Mouse (Mus musculus) embryo, embryonic 10 days (tissue): ENCODE measurements at regions not wholly inside any gene's neighbourhood (a gene's known extent, or its start where the extent isn't known, plus 50 kb on each side); places are given as distances from the start of the nearest gene placed in this dataset.
"Not testable (repeated sequence)": the region's sequence is repeated elsewhere in the genome, so short reads cannot be mapped to it uniquely, and the experiment has no call there.

ENCODE experiments used
- DNase-seq: peaks from one replicate; pipeline ENCODE4 v3.0.0-alpha.2; 2015; ENCODE audit warnings: low spot score

DNA sequence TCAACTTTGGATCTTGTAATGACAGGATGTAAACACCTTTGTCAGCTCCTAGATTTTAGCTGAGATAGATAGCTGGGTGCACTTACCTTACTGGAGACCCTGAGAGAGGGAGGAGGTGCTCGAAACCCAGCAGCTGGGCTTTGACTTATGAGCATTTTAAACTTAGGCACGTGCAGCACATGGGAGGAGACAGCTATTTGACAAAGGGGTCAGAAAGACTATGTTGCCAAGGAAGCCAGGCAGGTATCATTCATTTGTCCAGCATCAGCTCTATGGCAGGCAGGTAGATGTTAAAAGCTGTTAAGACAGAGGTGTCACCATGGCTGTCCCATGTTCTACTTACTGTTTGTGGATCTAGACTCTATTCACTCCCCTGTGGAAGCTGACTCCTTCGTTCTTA is 120.0 kb upstream of the Tet2 start:
- no peak for DNase-seq

DNA sequence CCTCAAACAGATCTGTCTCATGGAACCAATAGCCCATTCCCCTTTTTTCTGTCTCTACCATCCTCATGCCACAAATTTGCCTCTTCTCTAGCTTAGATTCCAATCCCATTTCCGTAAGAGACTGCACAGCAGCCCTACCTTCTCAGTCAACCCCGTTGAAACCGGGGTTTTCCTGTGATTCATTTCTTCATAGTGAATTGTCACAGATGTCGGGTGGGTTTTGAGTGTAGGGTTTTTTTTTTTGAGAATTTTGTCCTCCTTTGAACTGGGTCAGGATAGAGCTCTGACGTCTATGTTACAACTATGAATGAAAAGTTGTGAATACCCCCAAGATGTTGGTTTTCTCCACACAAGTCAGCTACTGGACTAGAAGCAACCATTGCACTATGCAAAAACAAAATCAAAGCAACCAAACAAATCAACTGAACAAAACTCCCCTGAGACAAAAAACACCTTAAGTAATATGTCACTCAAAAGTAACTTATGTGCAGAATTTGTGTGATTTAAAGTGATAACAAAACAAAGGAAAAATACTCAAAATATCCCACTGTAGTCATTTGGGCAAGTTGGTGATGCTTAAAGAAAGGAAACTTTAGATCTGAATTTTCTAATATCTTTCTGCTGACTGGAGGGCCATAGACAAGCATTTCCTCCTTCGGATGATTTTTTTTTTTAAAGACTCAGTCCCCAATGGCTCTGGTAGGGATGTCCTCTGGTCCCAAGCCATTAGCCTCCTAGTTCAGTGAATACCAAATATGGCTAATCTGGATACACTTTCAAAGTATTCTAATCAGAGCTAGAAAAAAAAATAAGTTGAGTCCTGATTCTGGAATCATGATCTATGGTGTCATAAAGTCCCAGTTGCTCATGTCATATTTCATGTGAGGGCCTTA is 120.7 kb upstream of the Tet2 start:
- no peak for DNase-seq

DNA sequence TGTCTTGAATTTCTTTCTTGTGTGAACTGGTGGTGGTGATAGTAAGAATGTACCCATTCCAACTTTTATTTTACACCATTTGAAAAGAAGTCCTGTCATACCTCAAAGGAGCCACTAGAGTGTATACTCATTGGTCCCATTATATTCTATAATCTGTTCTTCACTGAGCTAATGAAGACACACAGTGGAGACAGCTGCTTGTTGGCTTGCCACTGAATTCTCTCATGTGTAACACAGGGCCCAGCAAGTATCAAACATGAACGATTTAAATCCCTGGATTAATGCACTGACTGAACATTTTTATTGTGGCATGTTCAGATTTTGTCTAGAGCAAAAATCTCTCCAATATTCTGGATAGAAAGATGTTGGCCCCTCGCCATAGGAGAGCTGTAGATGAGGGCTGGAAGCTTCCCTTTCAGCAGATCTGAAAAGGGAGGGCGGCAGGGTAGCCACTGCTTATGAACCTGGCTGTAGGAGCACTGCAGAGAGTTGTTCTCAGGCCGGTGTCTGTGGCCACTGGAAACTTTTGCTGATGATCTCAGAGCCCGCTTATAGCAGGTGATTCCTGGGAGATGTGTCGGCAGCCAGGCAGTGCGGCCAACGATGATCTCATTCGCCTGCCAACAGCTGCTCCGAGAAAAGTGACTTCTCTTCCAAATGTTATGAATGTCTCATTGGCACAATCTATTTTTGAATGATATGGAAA is 128.0 kb upstream of the Tet2 start:
- no peak for DNase-seq

DNA sequence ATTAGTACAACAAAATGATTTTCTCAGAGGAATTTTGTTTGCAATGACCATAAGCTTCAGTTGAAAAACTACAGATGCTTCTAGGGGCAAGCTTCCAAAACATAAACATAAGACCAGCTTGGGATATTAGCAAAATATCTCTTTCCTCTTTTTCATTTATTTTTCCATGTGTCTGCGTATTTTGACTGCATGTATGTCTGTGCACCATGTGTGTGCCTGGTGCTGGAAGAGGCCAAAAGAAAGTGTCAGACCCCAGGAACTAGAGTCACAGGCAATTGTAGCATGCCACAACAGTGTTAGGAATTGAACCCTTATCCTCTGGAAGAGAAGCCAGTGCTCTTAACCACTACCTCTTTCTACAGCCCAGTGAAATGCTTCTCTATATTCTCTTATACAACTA is 133.0 kb upstream of the Tet2 start:
- DNase-seq: no peak

DNA sequence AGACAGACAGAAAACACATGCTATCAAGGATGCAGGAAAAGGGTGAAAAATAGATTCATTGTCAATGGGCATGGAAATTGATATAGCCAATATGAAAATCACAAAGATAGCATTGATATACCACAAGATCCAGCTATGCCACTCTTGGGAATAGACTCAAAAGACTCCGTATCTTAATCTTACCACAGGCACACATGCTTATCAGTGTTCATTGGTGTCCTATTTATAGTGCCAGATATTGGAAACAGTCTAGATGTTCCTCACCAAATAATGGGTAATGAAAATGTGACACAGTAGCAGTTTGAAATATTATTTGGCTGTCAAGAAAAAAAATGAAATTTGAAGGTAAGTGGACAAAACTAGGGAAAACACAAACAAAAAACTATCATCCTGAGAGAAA is 135.0 kb upstream of the Tet2 start:
- no peak for DNase-seq

DNA sequence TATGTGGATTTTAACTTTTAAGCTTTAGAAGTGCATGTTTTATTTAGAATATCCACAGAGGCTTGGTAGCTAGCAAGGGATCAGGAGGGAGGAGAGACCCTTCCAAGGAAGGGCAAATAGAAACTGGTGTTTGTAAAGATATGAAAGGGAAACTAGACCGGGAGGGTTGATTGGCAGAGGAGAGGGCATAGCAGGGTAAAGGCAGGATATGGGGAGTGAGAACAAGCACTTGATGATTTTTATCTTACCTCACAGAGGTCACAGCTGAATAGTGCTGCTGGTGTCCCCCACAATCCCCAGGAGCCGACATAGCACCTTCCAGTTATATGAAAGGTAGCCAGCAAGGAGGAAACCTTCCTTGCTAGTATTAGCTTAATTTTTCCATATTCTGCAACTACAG is 135.4 kb upstream of the Tet2 start:
- no peak for DNase-seq

DNA sequence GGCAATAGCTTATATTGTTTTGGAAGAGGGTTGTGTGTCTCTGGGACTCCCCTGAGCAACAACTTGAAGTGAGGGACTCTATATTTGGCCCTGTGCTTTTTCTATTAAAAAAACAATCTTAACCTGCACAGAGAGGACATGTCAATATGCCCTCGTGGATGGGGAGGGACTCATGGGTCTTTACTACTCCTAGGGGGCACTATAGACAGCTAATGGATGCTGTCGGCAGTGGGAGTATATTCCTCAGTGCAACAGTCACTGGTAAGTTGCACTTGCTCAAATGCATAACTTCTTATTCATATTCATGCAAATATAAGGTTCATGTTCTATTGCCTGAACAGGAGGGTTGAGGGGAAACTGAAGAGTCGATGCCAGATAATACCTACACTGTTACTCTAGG is 135.9 kb upstream of the Tet2 start:
- DNase-seq: no peak

DNA sequence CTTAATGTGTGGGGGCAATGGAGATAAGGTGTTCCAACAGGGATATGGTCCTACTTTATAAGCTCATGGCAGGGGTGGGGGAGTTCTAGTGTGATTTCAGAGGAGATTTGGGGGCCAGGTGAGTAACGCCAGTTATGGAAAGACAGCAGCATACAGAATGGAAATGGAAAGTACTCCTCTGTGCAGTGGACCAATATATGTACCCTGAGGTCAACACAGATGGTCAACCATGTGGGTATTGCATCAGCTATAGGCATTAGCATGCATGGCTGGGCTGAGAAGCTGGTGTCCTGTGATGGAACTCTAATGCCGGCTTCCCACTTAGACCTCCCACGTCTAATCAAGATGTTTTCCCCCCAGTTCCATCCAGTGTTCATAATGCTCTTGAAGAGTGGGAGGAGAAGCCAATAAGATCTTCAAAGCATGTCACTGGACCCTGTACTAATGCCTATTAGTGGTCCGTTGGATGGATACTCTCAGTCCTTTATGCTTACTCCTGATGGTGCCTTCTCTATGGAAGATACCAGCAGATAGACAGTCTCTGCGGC is 139.3 kb upstream of the Tet2 start:
- DNase-seq: no peak

DNA sequence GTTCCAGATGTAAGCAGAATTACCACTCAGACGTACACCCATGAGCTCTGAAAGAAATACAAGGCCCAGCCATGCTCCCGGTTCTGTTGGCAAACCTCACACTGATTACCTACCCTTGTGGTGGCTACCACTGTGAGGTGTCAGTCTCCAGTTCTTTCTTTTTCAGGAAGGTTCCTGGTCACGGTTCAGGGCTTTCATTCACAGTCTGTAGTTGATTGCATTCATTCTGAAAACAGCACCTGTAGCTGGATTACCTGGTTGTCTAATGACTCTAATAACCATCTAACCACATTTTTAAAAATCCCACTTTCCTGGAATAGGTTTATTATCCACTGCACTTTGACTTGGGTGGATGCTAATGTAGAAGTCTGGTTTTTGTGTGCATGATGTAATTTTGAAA is 139.8 kb upstream of the Tet2 start:
- no peak for DNase-seq

DNA sequence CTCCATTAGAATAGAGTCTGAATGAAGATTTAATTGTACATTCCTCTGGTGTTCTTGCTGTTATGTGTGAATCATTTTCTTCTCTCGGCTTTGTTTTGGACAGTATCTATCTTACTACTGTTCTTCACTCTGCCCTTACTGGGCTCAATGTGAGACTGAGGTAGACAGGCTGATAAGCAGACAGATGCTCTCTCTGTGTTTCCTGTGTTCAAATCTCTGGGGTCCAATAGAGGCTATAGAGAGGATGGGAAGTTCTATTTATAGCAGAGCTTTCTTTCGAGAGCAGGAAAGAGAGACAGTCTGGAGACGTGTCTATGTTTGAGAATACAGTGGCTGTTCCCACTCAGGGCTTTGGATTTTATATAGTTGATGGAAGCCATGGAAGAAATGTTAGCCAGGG is 140.5 kb upstream of the Tet2 start:
- DNase-seq: no peak

DNA sequence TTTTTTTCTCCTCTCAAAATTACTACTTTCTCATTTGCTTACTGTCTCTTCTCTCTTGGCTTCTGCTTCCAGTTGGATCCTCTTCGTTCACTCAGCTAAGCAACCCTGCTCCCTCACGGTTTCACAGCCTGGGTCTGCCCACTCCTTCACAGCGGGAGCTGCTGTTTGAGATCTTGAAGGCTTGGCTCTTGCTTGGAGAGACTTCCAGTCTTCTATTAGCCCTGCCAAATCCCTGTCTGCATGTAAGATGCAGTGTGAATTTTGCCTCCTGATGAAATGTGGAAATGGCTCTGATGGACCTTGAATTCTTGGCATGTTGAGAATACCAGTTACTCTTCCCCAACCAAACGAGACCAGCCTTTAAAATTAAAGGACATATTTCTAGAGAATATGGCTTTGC is 149.1 kb upstream of the Tet2 start:
- no peak for DNase-seq

DNA sequence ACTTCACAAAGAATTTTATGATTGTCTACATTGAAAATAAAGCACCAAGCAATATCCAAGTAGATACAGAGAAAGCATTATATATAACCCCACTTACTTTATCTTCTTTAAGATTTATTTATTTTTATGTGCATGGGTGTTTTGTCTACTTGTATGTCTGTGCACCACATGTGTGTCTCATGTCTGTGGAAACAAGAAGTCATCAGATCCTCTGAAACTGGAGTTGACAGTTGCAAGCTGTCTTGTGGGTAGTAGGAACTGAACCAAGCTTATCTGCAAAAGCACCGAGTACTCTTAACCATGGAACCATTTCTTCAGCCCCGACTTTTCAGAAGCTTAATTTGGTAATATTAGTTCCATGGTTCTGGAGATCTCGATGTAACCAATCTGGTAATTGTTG is 151.2 kb upstream of the Tet2 start:
- DNase-seq: no peak

DNA sequence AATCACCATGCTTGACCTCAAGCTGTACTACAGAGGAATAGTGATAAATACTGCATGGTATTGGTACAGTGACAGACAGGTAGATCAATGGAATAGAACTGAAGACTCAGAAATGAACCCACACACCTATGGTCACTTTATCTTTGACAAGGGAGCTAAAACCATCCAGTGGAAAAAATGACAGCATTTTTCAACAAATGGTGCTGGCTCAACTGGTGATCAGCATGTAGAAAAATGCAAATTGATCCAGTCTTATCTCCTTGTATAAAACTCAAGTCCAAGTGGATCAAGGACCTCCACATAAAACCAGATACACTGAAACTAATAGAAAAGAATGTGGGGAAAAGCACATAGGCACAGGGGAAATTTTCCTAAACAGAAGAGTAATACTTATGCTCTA is 159.9 kb upstream of the Tet2 start:
- not testable (repeated sequence) for DNase-seq

DNA sequence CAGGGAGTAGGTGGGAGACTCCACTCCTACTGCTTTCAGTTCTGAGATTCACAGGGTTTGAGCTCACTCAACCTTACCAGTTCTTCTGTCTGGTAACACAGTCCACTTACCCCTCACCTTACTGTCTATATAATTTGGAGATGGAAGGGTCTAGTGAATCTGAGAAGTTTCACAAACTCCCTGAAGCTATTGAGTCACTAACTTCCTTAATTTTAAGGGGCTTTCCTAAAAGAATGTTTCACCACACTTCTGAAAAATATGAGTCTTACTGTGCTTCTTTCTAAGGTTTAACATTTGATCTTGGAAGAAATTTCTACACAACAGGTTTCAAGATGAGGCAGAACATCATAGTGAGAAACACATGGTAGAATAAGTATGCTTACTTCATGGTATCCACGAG is 166.6 kb upstream of the Tet2 start:
- no peak for DNase-seq

DNA sequence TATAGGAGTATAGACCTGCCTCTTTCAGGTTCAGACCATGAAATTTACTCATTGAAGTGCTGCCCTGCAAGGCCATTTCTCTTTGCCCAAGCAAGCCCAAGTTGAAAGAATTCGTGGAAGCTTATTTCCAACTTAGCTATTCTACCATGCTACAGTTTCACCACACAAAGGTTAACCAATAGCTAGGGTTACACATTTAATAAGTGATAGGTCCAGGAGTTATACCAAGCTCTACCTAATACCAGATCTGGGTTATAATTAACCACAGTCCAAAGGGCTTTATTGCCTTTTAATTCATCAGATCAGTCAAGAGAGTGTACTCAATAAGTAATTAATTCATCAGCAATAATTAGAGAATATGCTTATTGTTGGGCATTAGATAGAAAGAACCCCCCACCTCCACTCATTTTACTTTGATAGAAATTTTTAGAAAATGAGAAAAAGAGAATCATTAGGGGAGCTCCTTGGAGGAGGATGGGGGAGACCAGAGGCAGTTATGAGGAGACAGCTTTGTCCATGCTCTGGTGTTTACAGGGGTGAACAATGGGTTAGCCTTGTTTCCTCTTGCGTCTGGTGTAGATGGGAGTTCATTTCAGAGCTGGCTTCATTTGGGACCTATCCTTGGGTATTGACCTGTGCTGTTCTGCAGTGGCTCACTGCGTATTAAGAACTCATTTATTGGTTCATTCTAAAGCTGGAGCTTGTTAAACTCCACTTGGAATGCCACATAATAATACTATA is 177.8 kb upstream of the Tet2 start:
- DNase-seq: no peak

DNA sequence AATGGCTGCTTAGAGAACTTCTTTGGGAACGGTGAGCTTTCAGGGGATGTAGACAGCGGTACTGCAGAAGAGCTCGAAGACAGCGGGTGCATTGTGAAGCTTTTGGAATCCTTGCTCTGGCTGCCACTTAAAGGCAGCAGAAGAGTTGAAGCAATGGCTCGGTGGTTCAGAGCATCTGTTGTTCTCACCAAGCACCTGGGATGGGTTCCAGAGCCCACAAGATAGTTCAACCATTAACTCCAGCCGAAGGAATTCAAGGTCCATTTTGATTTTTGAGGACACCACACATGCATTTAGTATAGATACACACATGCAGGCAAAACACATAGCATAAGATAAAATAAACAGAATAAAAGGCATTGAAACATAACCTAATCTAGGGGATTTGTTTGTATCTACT is 181.9 kb upstream of the Tet2 start:
- no peak for DNase-seq

DNA sequence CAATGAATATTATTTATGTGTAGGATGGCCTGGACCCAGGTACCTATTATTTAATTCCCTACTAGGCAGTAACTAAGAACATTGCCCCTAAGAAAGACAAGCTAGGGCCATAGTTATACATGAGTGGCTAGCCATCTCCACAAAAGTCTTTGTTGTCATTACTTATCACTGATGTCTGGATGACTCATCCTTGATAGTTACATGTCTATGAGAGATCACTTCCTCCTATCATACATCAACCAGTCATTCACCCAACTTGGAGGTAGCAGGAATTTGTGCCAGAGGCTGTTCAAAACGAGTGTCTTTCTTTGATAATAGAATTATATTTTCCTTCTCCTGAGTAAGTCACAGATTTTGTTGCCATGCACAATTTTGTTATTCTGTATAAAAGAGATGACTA is 190.7 kb upstream of the Tet2 start:
- DNase-seq: no peak

DNA sequence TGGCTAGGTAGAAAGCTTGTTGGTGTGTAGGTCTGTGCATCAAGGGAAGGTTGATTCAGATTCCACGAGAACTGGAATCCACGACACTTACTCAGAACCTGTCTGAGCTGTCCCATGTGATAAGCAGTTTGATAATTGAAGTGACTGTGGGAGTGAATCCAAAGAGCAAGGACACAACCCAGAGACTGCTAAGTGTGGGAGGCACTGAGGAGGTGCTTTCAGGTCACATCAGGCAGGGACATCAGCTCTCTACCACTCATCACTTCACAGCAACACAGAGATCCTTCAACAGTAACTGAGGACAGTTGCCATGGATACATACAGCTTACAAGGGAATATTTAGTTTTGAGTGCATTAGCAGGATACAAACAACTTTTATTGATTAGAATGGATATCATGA is 194.0 kb upstream of the Tet2 start:
- DNase-seq: no peak

DNA sequence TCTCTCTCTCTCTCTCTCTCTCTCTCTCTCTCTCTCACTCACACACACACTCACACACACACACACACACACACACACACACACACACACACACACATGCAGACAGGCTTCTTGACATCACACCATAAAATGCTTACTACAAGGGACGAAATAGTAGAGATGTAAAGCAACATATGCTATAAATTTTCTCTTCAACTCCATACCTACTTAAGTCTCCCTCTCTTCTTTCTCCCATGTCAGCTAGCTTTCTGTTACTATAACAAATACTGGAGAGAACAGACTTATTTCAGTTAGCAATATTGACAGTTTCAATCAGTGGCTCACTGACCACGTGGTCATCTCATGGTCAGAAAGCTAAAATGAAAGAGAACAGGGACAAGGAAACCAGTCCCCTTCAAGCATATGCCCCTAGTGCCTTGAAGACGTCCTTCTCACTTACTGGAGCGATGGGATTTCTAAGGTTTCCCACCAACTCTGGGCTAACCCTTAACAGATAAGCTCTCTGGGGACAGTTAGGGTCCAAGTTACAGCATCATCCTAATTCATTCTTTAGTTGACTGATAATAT is 199.7 kb upstream of the Tet2 start:
- DNase-seq: no peak

DNA sequence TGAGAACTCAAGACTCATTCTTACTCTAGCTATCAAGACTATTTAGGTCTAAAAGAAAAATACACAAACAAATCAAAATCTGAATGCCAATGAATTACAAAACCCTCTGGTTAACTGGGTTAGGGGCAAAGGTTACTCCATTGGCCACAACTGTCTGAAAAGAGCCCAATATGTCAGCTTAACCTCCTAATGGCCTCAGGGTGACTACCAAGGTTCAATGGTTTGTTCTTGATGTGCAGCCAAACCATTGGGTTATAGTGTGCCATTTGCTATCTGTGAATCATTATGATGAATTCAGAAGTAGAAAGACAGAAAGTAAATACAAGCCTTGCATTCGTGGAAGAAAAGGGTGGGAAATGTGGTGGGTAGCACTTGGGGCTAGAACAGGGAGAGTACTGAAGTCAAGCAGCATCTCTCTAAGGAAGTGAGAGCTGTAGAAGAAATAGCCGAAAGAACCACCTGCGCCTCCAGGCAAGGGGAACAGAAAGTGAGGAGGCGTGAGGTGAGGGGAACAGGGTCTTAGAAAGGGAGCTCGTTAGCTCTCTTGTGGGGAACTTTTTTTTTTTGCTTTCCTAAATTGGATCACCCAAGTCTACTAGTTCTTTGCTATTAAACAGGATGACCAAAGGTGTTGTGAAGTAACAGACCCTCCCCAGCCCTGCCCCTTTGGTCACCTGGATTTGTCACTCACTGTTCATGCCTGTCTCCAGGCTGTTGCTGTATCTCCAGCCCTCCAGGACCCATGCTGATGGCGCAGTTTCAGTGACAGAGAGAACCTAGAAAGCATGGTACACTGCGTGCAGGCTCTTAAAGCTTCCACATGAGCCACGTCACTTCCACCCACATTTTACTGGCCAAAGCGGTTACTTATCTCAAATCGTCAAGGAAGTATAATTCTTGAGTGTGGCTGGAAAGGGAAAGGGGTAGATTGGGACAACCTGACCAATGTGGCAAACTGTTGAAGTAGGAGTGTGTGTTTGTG is 204.1 kb upstream of the Tet2 start:
- DNase-seq: no peak

DNA sequence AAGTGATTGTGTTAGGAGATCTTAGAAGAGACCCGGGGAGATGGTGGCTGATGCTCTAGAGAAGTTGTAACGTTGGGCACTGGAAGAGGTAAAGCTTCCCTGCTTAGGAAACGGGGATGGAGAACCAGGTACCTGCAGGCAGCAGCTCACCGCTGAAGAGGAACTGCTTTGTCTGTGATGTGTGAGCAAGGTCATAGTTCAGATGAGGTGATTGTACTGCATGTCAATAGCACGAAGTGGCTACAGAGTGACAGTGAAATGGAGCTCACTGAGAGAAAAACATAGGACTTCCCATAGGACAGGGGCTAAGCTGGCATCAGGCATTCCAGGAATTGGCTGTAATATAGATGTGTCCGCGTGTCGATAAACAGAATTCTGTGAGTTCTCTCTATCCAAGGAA is 205.1 kb upstream of the Tet2 start:
- no peak for DNase-seq
